Mouse (Mus musculus) CH12.LX (cell line): ENCODE measurements around the gene Blzf1.

ENCODE experiments used
- ELF1 ChIP-seq: IDR thresholded peaks from 2 replicates; pipeline ENCODE4 v1.6.1; 2014; ENCODE audit warnings: low read depth, mild to moderate bottlenecking, inconsistent platforms, low read length, improper control_type of control experiment
- USF1 ChIP-seq: IDR thresholded peaks from 2 replicates; pipeline ENCODE4 v1.6.1; 2014; ENCODE audit warnings: low read depth, mild to moderate bottlenecking, inconsistent platforms, low read length, improper control_type of control experiment

DNA sequence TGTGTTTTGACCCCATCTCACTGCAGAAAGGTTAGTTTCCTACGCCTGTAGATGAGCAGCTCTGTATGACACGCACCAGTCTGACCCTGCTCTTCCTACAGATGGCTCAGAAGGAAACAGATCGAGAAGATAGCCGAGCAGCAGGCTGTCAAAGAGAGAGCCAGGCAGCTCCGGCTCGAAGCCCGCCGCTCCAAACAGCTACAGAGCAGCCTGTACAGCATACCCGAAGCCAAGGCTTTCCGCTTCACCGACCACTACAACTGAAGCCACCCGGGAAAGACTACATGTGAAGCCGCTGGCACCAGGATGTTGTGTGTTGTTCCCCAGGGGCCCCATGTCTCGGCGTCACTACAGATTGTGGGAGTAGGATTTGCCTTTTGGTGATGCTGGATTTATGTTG is 19.9 kb downstream of the Blzf1 start:
- TF ChIP-seq USF1 (no peak), ELF1 (no peak)
